Mouse (Mus musculus) embryonic facial prominence, embryonic 14.5 days (tissue): ENCODE measurements at regions not wholly inside any gene's neighbourhood (a gene's known extent, or its start where the extent isn't known, plus 50 kb on each side); places are given as distances from the start of the nearest gene placed in this dataset.
A peak's percentile ranks its signal among the peaks of the same experiment; 100 is the strongest.
"Not testable (repeated sequence)": the region's sequence is repeated elsewhere in the genome, so short reads cannot be mapped to it uniquely, and the experiment has no call there.

Source experiments
- ATAC-seq: fragments of 200-750 bp; cut with Nextera tagmentation; 2 replicates; pipeline ENCODE4 v1.8.0; 2017; ENCODE audit warnings: low read depth, moderate number of reproducible peaks, moderate TSS enrichment
- DNase-seq: peaks from one replicate; pipeline ENCODE4 v3.0.0-alpha.2; 2015; ENCODE audit warnings: low spot score
- H3K27ac ChIP-seq: fragments of 300-500 bp; sonication (generic); replicated peaks from 2 replicates; pipeline ENCODE4 v1.5.1; 2014; ENCODE audit warnings: low read depth, mild to moderate bottlenecking, low read length, moderate library complexity
- H3K27me3 ChIP-seq: fragments of 300-500 bp; sonication (generic); replicated peaks from 2 replicates; pipeline ENCODE4 v1.6.1; 2014; ENCODE audit warnings: low read length; ENCODE audit not compliant: control insufficient read depth, insufficient read depth
- H3K36me3 ChIP-seq: fragments of 300-500 bp; sonication (generic); 2 replicates; pipeline ENCODE4 v1.6.1; 2014; ENCODE audit warnings: low read length, mixed read lengths; ENCODE audit not compliant: control insufficient read depth, insufficient read depth
- H3K4me1 ChIP-seq: fragments of 300-500 bp; sonication (generic); 2 replicates; pipeline ENCODE4 v1.6.1; 2014; ENCODE audit warnings: antibody characterized with exemption, low read length; ENCODE audit not compliant: control insufficient read depth, insufficient read depth
- H3K4me2 ChIP-seq: fragments of 300-500 bp; sonication (generic); 2 replicates; pipeline ENCODE4 v1.6.1; 2014; ENCODE audit warnings: low read depth, mild to moderate bottlenecking, low read length, moderate library complexity, mixed read lengths
- H3K4me3 ChIP-seq: fragments of 300-500 bp; sonication (generic); 2 replicates; pipeline ENCODE4 v1.5.1; 2014; ENCODE audit warnings: low read depth, mild to moderate bottlenecking, low read length
- H3K9ac ChIP-seq: fragments of 300-500 bp; sonication (generic); 2 replicates; pipeline ENCODE4 v1.6.1; 2014; ENCODE audit warnings: low read depth, mild to moderate bottlenecking, low read length, moderate library complexity, mixed read lengths
- H3K9me3 ChIP-seq: fragments of 300-500 bp; sonication (generic); 2 replicates; pipeline ENCODE4 v1.6.1; 2016; ENCODE audit warnings: low read length; ENCODE audit not compliant: control insufficient read depth
- WGBS: fragments of 180-500 bp; shearing (Covaris S2); extraction: QIAGEN DNeasy Blood & Tissue Kit; methylation state at CpG from one replicate; pipeline ENCODE4 v1.1.7; 2014; 5-methylcytosine and 5-hydroxymethylcytosine counted together

DNA sequence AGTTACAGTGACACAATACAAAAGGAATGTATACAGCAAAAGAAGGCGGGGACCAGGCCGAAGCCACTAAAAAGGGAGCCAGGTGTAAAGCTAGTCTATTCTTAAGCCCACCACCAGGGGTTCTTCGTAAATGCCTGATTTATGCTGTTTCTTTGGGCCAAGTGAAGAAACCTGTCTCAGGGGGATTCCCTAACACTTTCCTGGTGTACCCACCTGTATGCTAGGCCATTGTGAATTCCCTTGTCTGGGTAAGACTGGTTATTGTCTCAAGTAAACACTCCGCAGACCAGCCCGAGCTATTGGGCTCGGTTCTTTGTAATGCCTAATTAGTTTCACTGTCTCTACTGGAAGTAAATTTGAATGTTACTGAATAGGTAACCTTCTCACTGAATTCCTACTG, 722.3 kb upstream of the Impad1 start:
- H3K4me2 ChIP-seq, H3K4me1 ChIP-seq, H3K36me3 ChIP-seq, ATAC-seq, H3K9ac ChIP-seq, H3K27ac ChIP-seq, DNase-seq, H3K9me3 ChIP-seq, H3K4me3 ChIP-seq, H3K27me3 ChIP-seq: not testable (repeated sequence)
- 84% methylated on average over 6 of the region's 6 CpGs for WGBS

DNA sequence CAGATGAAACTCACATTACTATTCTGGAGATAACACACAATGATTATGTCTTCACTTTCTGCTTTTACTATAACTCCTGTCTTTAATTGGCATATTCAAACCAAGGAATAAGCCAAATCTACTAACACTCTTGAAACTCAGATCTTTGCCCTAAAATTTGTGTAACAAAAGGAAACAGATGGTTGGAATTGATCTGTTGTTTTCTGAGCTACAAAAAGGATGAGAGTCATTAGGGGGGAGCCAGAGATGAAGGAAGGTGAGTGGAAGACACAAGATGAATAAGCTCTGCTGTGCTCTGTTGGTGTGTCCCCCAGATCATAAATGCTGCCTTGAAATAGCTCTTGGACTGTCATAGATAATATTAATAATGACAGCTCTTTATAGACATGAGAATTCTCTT, 718.6 kb upstream of the Impad1 start:
- Histone ChIP-seq H3K4me2 (no peak overlapping the region), H3K36me3 (no peaks in the 10 kb centered on the region), H3K4me1 (no peaks in the 10 kb centered on the region), H3K4me3 (no peak overlapping the region), H3K27me3 (no peaks in the 10 kb centered on the region), H3K9me3 (no peaks in the 10 kb centered on the region), H3K9ac (no peak overlapping the region), H3K27ac (no peak overlapping the region)
- DNase-seq = no peak
- no peak for ATAC-seq

DNA sequence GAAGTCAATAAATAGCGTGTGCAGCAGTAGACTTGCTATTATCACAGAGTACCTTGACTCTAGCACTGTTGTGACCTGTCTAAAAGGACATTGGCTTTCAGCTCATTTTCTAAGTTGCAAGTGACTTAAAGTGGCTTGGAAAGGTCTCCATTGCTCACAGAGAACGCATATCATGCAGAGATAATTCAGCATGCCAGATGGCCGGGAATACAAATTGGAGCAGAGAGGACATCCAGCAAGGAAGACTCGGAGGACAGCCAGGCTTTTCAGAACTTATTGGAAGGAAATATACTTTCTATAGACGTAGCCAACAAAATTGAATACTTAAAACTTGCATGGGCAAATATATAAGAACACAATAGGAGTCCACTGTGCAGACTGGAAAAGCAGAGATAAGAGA, 716.2 kb upstream of the Impad1 start:
- Histone ChIP-seq H3K4me1 (no peaks in the 10 kb centered on the region), H3K4me2 (no peak overlapping the region), H3K27ac (no peak overlapping the region), H3K9me3 (no peaks in the 10 kb centered on the region), H3K9ac (no peak overlapping the region), H3K36me3 (no peaks in the 10 kb centered on the region), H3K27me3 (no peaks in the 10 kb centered on the region), H3K4me3 (no peak overlapping the region)
- WGBS = 87% methylated on average over 5 of the region's 5 CpGs
- DNase-seq = no peak
- no peak for ATAC-seq

DNA sequence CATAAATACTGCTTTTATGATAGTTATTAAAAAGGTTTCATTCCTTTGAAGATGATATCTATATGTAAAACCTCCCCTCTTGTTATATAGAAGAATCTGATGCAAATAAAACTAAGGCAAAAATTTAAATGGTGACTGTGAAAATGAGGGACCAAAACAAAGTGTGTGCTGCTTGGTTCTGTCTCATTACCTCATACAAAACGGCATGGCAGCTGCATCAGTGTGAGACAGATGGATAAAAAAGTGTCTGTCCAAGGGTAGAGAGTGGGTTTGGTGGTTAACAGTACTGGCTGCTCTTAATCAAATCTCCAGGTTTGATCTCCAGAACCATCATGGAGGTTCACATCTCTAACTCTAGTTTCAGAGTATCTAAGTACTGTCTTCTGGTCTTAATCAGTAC, 701.9 kb upstream of the Impad1 start:
- no peaks in the 10 kb centered on the region for H3K9me3 ChIP-seq
- H3K36me3 ChIP-seq = no peaks in the 10 kb centered on the region
- H3K4me2 ChIP-seq = no peak overlapping the region
- no peak overlapping the region for H3K4me3 ChIP-seq
- WGBS = 47% methylated on average over 1 of the region's 1 CpGs
- no peak overlapping the region for H3K27ac ChIP-seq
- no peaks in the 10 kb centered on the region for H3K4me1 ChIP-seq
- DNase-seq = no peak
- no peak overlapping the region for H3K9ac ChIP-seq
- no peaks in the 10 kb centered on the region for H3K27me3 ChIP-seq
- ATAC-seq = no peak

DNA sequence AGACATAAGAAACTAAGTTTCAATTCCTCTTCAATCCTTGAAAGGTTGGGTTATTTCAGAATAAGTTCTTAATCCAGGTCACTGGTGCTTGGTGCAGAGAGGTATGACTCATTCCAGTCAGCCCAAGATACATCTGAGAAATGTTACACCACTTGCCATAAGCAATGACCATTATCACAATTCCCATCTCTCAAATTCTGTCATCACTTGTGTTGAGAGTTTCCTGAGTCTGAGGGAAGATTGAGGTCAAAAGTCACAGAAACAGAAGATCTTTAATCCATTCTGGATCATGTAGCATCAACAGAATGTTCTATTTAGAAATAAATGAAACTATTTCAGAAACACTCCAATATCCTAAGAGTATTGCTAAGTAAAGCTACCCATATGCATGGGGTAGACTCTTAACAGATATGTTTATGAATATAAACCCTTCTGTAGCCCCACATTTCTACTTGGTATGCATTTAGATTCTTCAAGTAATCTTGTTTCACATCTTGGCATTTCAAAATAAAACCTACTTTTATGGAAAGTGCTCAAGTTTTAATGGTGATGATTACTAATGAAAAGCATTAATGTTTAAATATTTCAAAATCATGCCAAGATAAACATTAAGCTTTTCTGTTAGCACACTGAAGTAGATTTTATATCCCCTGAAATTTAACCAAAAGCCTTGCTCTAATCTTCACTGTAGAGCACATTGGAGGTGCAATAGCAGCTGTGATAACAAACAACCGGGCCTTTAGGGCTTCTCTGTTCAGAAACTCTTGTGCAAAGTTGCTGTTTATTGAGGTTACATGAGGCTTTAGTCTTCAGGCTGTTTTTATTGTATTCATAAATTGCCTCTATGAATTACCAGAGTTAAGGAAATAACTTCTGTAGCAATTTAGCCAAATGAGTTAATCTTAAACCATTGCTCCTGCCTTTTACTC, 701.2 kb upstream of the Impad1 start:
- DNase-seq = peak; percentile 60
- ATAC-seq = peak; percentile 18; the same call in 1 of the 2 replicates
- Histone ChIP-seq H3K9me3 (no peaks in the 10 kb centered on the region), H3K36me3 (no peaks in the 10 kb centered on the region), H3K4me2 (no peak overlapping the region), H3K27ac (no peak overlapping the region), H3K4me3 (no peak overlapping the region), H3K4me1 (no peaks in the 10 kb centered on the region), H3K27me3 (no peaks in the 10 kb centered on the region), H3K9ac (no peak overlapping the region)
- 33% methylated on average over 1 of the region's 1 CpGs for WGBS

DNA sequence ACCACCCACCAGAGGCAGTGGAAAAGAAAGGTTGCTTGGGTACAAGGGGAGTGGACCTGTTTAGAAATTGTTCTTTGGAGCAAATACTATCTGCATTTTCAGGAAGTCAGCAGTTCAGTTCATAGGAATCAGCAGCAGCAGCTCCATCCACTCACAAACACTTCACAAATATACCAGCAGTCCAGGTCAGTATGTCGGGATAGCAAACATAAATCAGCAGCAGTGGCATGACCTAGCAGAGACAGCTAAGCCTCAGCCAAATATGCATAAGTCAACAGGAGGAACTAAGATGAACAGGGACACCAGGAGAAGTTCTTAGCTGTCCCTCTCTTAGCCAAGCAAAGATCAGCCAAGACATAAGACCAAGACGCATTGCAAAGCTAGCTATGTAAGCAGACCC, 693.6 kb upstream of the Impad1 start:
- H3K4me1 ChIP-seq = no peaks in the 10 kb centered on the region
- ATAC-seq = no peak
- H3K9ac ChIP-seq = no peak overlapping the region
- no peak overlapping the region for H3K4me3 ChIP-seq
- H3K27me3 ChIP-seq = no peaks in the 10 kb centered on the region
- H3K27ac ChIP-seq = no peak overlapping the region
- H3K4me2 ChIP-seq = no peak overlapping the region
- DNase-seq = no peak
- WGBS = 88% methylated on average over 2 of the region's 2 CpGs
- H3K36me3 ChIP-seq = no peaks in the 10 kb centered on the region
- H3K9me3 ChIP-seq = no peaks in the 10 kb centered on the region

DNA sequence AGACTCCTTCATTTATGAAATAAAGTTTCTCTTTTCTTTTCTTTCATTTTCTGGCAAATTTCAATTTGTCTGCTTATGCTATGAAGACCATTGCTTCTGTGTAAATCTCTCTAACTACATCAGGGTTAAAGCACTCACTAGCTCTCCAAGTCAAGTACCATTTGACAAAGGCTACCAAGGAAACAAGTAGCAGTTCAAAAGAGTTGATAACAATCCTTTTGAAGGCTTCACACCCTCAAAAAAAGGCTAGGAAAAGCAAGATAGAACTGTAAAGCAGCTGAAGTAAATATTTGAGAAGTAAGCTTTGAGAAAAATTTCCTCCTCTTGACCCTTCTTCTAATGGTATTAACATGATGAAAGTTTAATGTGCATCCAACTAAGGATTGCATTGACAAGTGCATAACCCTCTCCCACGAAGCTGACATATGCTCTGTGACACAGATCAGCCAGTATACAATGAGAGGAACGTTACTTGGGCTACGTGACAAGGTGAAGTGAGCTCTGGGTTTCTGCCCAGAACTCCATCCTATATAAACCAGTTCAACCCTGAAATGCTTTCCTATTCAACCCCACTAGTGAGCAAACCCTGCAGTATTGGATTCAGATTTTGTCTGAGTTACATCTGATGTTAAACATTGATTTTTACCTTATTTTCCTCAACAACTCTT, 678.9 kb upstream of the Impad1 start:
- Histone ChIP-seq H3K9me3 (no peaks in the 10 kb centered on the region), H3K4me2 (no peak overlapping the region), H3K36me3 (no peaks in the 10 kb centered on the region), H3K9ac (no peak overlapping the region), H3K27me3 (no peaks in the 10 kb centered on the region), H3K4me1 (no peaks in the 10 kb centered on the region), H3K4me3 (no peak overlapping the region), H3K27ac (no peak overlapping the region)
- DNase-seq = no peak
- no peak for ATAC-seq
- 59% methylated on average over 3 of the region's 3 CpGs for WGBS

DNA sequence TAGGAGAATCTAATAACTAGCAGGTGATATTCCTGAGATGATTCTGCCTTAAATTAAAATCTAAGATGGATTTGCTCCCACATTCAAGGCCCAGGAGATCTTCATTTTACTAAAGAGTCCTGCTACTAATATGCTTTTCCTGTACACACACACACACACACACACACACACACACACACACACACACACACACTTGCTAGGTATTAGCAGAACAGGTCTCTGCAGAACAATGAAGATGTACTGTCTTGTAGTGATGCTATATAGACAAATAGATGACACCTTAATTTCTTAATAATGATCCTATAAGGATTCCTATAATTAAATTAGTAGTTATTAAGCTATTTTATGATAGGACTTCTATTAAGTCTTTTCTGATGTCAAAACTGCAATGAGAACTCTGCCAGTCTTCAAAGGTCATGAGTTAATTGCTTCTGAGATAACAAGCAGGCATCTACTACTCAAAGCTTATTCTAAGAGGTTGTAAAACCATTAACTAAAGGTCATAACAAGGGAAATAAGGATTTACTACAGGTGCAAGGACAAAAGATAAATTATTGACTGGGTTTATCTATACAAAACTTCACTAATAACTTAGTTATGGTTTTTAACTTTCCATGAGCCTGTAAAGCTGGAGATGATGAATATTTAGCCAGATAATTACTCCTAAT, 666.0 kb upstream of the Impad1 start:
- H3K27me3 ChIP-seq = no peaks in the 10 kb centered on the region
- no peak overlapping the region for H3K9ac ChIP-seq
- ATAC-seq (no peak), DNase-seq (no peak)
- no peaks in the 10 kb centered on the region for H3K36me3 ChIP-seq
- no peak overlapping the region for H3K4me2 ChIP-seq
- no peaks in the 10 kb centered on the region for H3K9me3 ChIP-seq
- no peak overlapping the region for H3K4me3 ChIP-seq
- H3K27ac ChIP-seq = no peak overlapping the region
- no peaks in the 10 kb centered on the region for H3K4me1 ChIP-seq
